ENCODE assay signal across 16 mouse cellular contexts in genomic region chr10:88314841-88315240, GRCm38 (mm10).
"Had no signal": no experiment of that assay in that cellular context is flagged by ENCODE, and none has a peak within 500 bp of the region (broad histone marks: within the 10 kb centered on the region; RNA-seq: fewer than 3 reads in every experiment).

No protein-coding gene starts in this region.

- H3K4me1 ChIP-seq: midbrain, embryonic 12.5 days; midbrain, embryonic 15.5 days; neural tube, embryonic 12.5 days; neural tube, embryonic 15.5 days had no signal

- H3K36me3 ChIP-seq: limb, embryonic 15.5 days; midbrain, embryonic 12.5 days; midbrain, embryonic 15.5 days; neural tube, embryonic 12.5 days; neural tube, embryonic 15.5 days had no signal

- H3K4me3 ChIP-seq: limb, embryonic 15.5 days; midbrain, embryonic 12.5 days; midbrain, embryonic 15.5 days; neural tube, embryonic 12.5 days; neural tube, embryonic 15.5 days had no signal

- DNase-seq: liver, postnatal 0 days; lung, embryonic 14.5 days; right cerebral cortex, adult 18-20 months; right cerebral cortex, postnatal 14 days; right cerebral cortex, postnatal 4 days; thymus, adult 2 months; thymus, postnatal 14 days; thymus, postnatal 4 days had no signal

- H3K27ac ChIP-seq: limb, embryonic 15.5 days; liver, embryonic 14.5 days; macrophage; midbrain, embryonic 12.5 days; midbrain, embryonic 15.5 days; neural tube, embryonic 12.5 days; neural tube, embryonic 15.5 days; stomach, postnatal 0 days had no signal

- H3K27me3 ChIP-seq: midbrain, embryonic 12.5 days; midbrain, embryonic 15.5 days; neural tube, embryonic 12.5 days; neural tube, embryonic 15.5 days had no signal
